Mouse (Mus musculus) c-Kit-positive CD71-positive TER-119-positive erythroid progenitor cells, embryonic 14.5 days (primary cell): ENCODE data around the gene Nme8.
A peak's percentile ranks its signal among the peaks of the same experiment; 100 is the strongest.

Source experiments
- DNase-seq: peaks from one replicate; pipeline ENCODE4 v3.0.0-alpha.2; 2013; ENCODE audit warnings: low spot score

Nme8 gene

GRCm38 (mm10) chr13:19697790-19698189 is at the start of gene Nme8:
TSS of gene Nme8 (minus strand) at chr13:19697794.
- no peak for DNase-seq

GRCm38 (mm10) chr13:19745741-19746140 is 48.1 kb upstream of the Nme8 start:
- DNase-seq = no peak

- no peak for DNase-seq
These were observed 46.9 kb upstream of the Nme8 start for GRCm38 (mm10) chr13:19744536-19744935.

- no peak for DNase-seq
These were observed 37.0 kb upstream of the Nme8 start for GRCm38 (mm10) chr13:19734597-19734996.

GRCm38 (mm10) chr13:19730826-19731225 is 33.2 kb upstream of the Nme8 start:
- no peak for DNase-seq

- DNase-seq = no peak
These were observed 21.4 kb upstream of the Nme8 start for GRCm38 (mm10) chr13:19718954-19719353.

- DNase-seq = no peak
These were observed 19.6 kb upstream of the Nme8 start for GRCm38 (mm10) chr13:19717201-19717600.

- no peak for DNase-seq
These were observed 6.2 kb upstream of the Nme8 start for GRCm38 (mm10) chr13:19703806-19704205.

- DNase-seq = no peak
These were observed 4.0 kb upstream of the Nme8 start for GRCm38 (mm10) chr13:19701443-19702078.

GRCm38 (mm10) chr13:19700733-19701442 is 3.3 kb upstream of the Nme8 start:
- DNase-seq = no peak

GRCm38 (mm10) chr13:19698524-19699173 is 1.1 kb upstream of the Nme8 start:
- peak; percentile 14 for DNase-seq

- DNase-seq = no peak
These were observed 7.2 kb downstream of the Nme8 start for GRCm38 (mm10) chr13:19690417-19690816.

GRCm38 (mm10) chr13:19689971-19690370 is 7.6 kb downstream of the Nme8 start:
- DNase-seq = no peak

- peak; percentile 39 for DNase-seq
These were observed 13.6 kb downstream of the Nme8 start for GRCm38 (mm10) chr13:19684007-19684406.

- no peak for DNase-seq
These were observed 14.5 kb downstream of the Nme8 start for GRCm38 (mm10) chr13:19682879-19683640.

GRCm38 (mm10) chr13:19674601-19675000 is 23.0 kb downstream of the Nme8 start:
- no peak for DNase-seq

- no peak for DNase-seq
These were observed 23.6 kb downstream of the Nme8 start for GRCm38 (mm10) chr13:19674025-19674424.

GRCm38 (mm10) chr13:19668355-19669140 is 29.0 kb downstream of the Nme8 start:
- DNase-seq = no peak

GRCm38 (mm10) chr13:19652405-19652804 is 45.2 kb downstream of the Nme8 start:
- DNase-seq = no peak

GRCm38 (mm10) chr13:19649824-19650223 is 47.8 kb downstream of the Nme8 start:
- DNase-seq = peak; percentile 81

- no peak for DNase-seq
These were observed 53.4 kb downstream of the Nme8 start for GRCm38 (mm10) chr13:19644225-19644624.

- DNase-seq = no peak
These were observed 54.1 kb downstream of the Nme8 start for GRCm38 (mm10) chr13:19643519-19643918.
